Mouse (Mus musculus): ENCODE measurements around the gene S100a4. TPM values are rescaled to one million over a fixed set of nuclear protein-coding genes. Genes with fewer than 3 reads are reported as not detected.

Gene S100a4
- polyA plus RNA-seq, 1 experiment from 2014 or later = not detected

DNA sequence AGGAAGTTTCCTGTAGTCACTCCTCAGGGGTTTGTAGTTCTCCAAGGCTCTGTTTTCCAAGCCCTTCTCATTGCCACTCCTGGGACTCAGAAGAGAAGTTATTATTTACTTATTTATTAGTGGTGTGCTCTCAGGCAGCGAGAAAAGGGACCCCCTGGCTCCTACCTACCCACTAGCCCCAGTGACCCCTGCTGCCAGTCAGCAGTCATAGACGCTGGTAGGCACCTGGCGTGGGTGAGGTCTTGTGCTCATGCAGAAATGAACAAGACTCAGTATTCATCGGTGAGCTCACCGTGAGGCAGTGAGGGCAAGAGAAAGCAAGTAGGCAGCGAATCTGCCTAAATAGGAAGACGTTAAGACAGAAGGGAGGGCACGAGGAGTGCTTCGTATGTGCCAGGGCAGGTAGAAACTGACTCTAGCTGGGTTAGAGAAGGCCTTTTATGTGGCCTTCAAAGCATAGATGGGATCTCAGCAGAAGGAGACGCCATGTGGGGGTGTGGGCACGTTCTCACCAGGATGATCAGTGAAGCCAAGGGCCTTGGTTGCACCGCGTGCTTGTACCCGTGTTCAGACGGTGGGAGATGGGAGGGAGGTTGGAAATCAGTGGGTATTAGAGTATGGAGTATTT is 17.4 kb upstream of the S100a4 start:
- no peaks in the 10 kb centered on the region for H3K9me3 ChIP-seq
- no peak overlapping the region for H3K4me3 ChIP-seq
- H3K27ac ChIP-seq (replicated peaks) = no peak overlapping the region
- no peak overlapping the region for H3K4me2 ChIP-seq
- no peaks in the 10 kb centered on the region for H3K36me3 ChIP-seq
- WGBS = 87% methylated on average over 15 of the region's 15 CpGs
- H3K4me1 ChIP-seq (replicated peaks) = no peaks in the 10 kb centered on the region
- ATAC-seq (ENCODE audit: low read depth) = no peak
- H3K9ac ChIP-seq = no peak overlapping the region
- no peaks in the 10 kb centered on the region for H3K27me3 ChIP-seq

DNA sequence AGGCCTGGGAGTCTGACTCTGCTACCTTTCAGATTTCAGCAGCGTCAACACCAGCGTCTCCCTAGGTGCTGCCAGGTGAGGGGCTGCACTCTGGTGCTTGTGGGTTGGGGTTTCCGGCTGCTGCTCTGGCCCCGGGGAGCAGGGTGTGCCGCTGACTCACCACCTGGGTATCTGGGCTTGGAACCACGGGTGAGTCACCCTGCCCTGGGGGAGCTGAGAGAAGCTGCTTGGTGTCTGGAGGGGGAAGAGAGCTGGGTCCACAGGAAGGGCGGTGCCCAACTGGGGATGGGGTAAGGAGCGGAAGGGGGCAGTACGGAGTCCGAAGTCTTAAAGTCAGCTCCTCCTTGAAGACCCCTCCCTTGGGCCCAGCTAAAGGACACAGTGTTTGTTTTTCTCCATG is 16.7 kb upstream of the S100a4 start:
- Histone ChIP-seq H3K4me1 (replicated peaks) (no peaks in the 10 kb centered on the region), H3K9ac (no peak overlapping the region), H3K4me2 (no peak overlapping the region), H3K4me3 (no peak overlapping the region), H3K27ac (replicated peaks) (no peak overlapping the region), H3K27me3 (no peaks in the 10 kb centered on the region), H3K9me3 (no peaks in the 10 kb centered on the region), H3K36me3 (no peaks in the 10 kb centered on the region)
- no peak for ATAC-seq (ENCODE audit: low read depth)
- 77% methylated on average over 10 of the region's 10 CpGs for WGBS

DNA sequence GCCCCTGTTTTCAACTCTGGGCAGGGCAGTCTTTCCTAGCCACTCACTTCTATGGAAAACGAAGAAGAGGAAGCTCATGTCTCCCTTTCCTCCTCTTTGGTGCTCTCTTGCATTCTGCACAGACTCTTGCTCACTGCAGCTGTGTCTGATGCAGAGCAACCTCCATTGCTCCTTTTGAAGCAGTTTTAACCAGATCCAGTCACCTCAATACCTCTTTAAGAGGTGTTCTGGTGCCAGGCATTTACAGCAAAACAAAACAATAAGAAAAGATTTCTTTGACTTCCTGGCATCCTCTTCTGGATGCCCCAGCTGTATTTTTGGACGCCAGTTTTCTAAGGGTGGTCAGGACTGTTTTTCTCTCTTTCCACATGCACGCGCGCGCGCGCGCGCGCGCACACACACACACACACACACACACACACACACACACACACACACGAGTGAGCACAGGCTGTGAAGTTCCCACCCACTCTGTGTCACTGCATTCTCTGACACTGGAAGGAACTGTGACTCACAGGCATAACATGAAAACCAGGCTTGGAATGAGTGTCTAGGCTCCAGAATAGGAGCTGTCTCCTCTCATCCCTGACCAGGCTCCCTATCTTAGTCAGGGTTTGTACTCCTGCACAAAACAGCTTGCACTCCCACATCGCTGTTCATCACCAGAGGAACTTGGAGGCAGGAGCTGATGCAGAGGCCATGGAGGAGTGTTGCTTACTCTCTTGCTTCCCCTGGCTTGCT is 16.0 kb upstream of the S100a4 start:
- no peak for ATAC-seq (ENCODE audit: low read depth)
- H3K9ac ChIP-seq = no peak overlapping the region
- H3K9me3 ChIP-seq = no peaks in the 10 kb centered on the region
- H3K27me3 ChIP-seq = no peaks in the 10 kb centered on the region
- H3K4me2 ChIP-seq = no peak overlapping the region
- WGBS = 92% methylated on average over 14 of the region's 14 CpGs
- H3K27ac ChIP-seq (replicated peaks) = no peak overlapping the region
- H3K4me1 ChIP-seq (replicated peaks) = no peaks in the 10 kb centered on the region
- no peak overlapping the region for H3K4me3 ChIP-seq
- no peaks in the 10 kb centered on the region for H3K36me3 ChIP-seq

DNA sequence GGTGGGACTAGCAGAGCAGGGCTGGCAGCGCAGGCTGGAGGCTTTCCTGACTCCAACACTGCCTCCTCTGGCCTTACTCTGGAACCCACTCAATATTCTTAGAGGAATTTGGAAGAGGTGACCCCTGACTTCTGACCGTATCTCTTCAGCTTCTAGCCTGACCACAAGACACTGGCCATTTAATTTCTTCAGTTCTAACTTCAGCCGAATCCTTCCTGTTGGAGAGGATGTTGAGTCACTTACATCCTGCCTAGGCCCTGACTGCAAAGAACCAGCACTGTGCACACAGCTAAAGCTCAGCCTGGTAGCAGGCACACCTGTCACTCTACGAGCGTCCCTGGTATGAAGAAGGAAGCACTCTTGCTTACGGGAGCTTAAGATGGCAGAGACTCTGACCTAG is 14.2 kb upstream of the S100a4 start:
- no peaks in the 10 kb centered on the region for H3K27me3 ChIP-seq
- no peak overlapping the region for H3K27ac ChIP-seq (replicated peaks)
- no peak for ATAC-seq (ENCODE audit: low read depth)
- no peak overlapping the region for H3K4me3 ChIP-seq
- H3K4me2 ChIP-seq = no peak overlapping the region
- H3K4me1 ChIP-seq (replicated peaks) = no peaks in the 10 kb centered on the region
- WGBS = 86% methylated on average over 6 of the region's 6 CpGs
- H3K9me3 ChIP-seq = 0 out of 2 replicates have a peak, but pooled peaks cover 3% of the 10 kb centered on the region
- no peaks in the 10 kb centered on the region for H3K36me3 ChIP-seq
- H3K9ac ChIP-seq = no peak overlapping the region

DNA sequence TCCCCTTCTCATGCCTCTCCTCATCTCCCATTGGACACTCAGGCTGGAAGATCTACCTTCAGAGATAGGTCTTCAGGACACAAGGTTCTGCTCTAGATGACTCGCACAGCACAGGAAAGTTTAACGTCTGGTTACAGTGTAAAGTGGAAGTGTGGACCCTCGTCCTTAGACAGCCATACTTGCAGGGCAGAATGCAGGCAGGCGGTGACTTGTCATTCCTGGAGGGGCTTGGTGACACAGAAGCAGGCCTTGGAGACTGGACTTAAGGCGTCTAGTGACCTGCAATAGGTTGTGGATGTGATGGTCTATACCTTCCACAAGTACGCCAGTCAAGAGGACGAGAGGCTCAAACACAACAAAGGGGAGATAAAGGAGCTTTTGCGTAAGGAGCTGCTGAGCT is 13.6 kb upstream of the S100a4 start, which contains the start of gene S100a2:
Gene S100a2 (plus strand): TSS at position 301 of the 400 bp plus-strand sequence.
- no peak within 1 kb of the TSS for H3K9ac ChIP-seq
- no peak within 1 kb of the TSS for H3K4me3 ChIP-seq
- H3K27ac ChIP-seq (replicated peaks) = no peak within 1 kb of the TSS
- no peaks in the 10 kb centered on the region for H3K36me3 ChIP-seq
- H3K4me2 ChIP-seq = no peak within 1 kb of the TSS
- H3K4me1 ChIP-seq (replicated peaks) = no peaks in the 10 kb centered on the region
- 89% methylated on average over 8 of the region's 8 CpGs for WGBS
- H3K9me3 ChIP-seq = 0 out of 2 replicates have a peak, but pooled peaks cover 3% of the 10 kb centered on the region
- H3K27me3 ChIP-seq = no peaks in the 10 kb centered on the region
- ATAC-seq (ENCODE audit: low read depth) = no peak

DNA sequence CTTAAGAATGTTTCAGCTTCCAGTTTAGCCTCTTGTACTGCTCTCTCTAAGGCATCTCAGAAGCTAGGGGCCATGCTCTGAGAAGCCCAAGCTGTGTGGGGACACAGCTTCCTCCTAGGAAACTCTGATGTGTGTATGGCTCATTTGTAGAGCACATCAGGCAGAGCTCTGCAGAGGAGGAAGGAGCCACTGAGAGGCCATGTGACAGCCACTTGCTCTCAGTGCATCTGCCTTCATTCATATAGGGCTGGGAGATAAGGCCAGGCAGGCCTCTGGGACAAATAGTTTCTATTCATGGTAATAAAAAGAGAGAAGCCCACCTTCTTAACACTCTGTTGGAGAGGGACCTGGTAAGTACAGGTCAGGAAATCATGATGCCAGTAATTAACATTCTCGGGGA is 9.1 kb upstream of the S100a4 start:
- Histone ChIP-seq H3K4me2 (no peak overlapping the region), H3K36me3 (no peaks in the 10 kb centered on the region), H3K27ac (replicated peaks) (no peak overlapping the region), H3K9me3 (0 out of 2 replicates have a peak, but pooled peaks cover 3% of the 10 kb centered on the region), H3K4me3 (no peak overlapping the region), H3K27me3 (no peaks in the 10 kb centered on the region), H3K9ac (no peak overlapping the region), H3K4me1 (replicated peaks) (no peaks in the 10 kb centered on the region)
- no peak for ATAC-seq (ENCODE audit: low read depth)
- 68% methylated on average over 1 of the region's 1 CpGs for WGBS

DNA sequence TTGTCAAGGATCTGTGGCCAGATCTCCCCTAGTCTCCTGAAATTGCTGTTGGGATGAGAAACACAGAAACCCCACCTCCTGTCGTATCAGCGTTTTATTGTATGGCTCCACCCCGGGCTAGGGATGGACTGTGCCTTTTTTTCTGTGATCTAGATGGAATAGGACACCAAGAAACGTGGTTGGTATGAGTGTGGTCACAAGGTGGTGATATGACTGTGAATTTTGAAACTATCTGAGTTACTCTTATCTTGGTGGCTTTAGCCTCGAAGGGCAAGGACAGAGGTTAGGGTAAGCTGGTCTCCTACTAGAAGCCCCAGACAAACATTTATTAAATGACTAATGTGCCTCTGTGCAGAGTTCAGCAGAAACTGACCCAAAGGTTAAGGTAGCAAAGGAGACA is 8.0 kb upstream of the S100a4 start:
- Histone ChIP-seq H3K36me3 (no peaks in the 10 kb centered on the region), H3K27ac (replicated peaks) (no peak overlapping the region), H3K27me3 (no peaks in the 10 kb centered on the region), H3K9ac (no peak overlapping the region), H3K4me1 (replicated peaks) (no peaks in the 10 kb centered on the region), H3K9me3 (0 out of 2 replicates have a peak, but pooled peaks cover 3% of the 10 kb centered on the region), H3K4me3 (no peak overlapping the region), H3K4me2 (no peak overlapping the region)
- no peak for ATAC-seq (ENCODE audit: low read depth)
- WGBS = 74% methylated on average over 5 of the region's 5 CpGs

DNA sequence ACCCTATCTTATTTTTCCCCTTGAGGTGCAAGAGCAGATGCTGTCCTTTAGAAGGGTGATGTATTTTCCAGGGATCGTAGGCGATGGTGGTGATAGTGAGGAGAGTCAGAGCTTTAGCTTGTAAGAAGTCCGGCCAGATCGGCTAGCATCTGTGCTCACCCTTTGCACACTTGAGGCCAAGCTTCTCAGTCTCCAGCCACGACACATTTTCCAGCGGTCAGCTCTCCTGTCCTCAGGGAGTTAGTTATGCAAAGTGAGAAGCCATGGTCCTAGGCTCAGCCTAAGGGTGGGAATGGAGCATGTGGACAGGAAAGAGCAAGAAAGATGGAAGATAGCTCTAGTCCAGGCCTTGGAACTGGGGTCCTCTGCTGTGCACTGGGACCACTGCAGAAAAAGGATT is 6.8 kb upstream of the S100a4 start:
- Histone ChIP-seq H3K9ac (no peak overlapping the region), H3K4me1 (replicated peaks) (no peaks in the 10 kb centered on the region), H3K27ac (replicated peaks) (no peak overlapping the region), H3K4me2 (no peak overlapping the region), H3K27me3 (no peaks in the 10 kb centered on the region), H3K9me3 (0 out of 2 replicates have a peak, but pooled peaks cover 3% of the 10 kb centered on the region), H3K36me3 (no peaks in the 10 kb centered on the region), H3K4me3 (no peak overlapping the region)
- WGBS = 91% methylated on average over 6 of the region's 6 CpGs
- ATAC-seq (ENCODE audit: low read depth) = no peak

DNA sequence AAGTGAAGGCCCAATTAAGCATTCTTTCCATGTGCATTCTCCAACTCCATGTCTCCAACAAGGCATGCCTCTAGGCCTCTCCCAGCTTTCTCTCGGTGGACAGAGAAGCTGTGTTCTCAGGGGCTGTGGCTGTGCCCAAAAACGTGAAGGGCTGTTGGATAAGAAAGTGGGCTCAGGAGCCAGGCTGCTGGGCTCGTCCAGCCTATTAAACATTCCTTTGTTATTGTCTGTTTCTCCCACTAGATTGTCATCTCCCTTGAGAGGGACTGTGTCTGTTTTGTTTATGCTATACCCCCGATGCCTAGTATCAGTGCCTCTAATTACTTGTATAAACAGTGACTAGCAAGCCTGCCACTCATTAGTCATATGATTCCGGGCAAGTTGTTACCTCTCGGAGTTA is 5.8 kb upstream of the S100a4 start:
- Histone ChIP-seq H3K9ac (no peak overlapping the region), H3K27ac (replicated peaks) (no peak overlapping the region), H3K9me3 (0 out of 2 replicates have a peak, but pooled peaks cover 3% of the 10 kb centered on the region), H3K36me3 (no peaks in the 10 kb centered on the region), H3K27me3 (no peaks in the 10 kb centered on the region), H3K4me2 (no peak overlapping the region), H3K4me3 (no peak overlapping the region), H3K4me1 (replicated peaks) (no peaks in the 10 kb centered on the region)
- ATAC-seq (ENCODE audit: low read depth) = no peak
- WGBS = 64% methylated on average over 6 of the region's 6 CpGs

DNA sequence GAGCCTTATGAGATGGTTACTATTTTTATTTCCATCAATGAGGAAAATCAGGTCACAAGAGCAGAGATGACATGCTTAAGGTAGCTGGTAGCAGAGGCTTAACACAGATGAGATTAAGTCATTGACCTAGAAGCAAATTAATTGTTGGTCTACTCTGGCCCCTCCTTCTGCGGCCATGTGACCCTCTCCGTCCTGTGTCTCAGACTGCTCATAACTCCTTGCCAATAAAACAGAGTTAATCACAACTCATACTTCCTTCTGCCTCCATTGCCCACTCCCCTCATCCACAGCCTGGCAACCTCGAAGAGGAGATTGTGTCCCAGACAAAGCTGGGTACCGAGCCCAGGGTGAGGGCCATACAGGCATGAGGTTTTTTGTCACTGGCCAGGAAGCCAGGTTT is 5.4 kb upstream of the S100a4 start:
- Histone ChIP-seq H3K9me3 (0 out of 2 replicates have a peak, but pooled peaks cover 3% of the 10 kb centered on the region), H3K36me3 (no peaks in the 10 kb centered on the region), H3K4me1 (replicated peaks) (no peaks in the 10 kb centered on the region), H3K9ac (no peak overlapping the region), H3K4me3 (no peak overlapping the region), H3K4me2 (no peak overlapping the region), H3K27ac (replicated peaks) (no peak overlapping the region), H3K27me3 (no peaks in the 10 kb centered on the region)
- ATAC-seq (ENCODE audit: low read depth) = no peak
- WGBS = 90% methylated on average over 4 of the region's 4 CpGs

DNA sequence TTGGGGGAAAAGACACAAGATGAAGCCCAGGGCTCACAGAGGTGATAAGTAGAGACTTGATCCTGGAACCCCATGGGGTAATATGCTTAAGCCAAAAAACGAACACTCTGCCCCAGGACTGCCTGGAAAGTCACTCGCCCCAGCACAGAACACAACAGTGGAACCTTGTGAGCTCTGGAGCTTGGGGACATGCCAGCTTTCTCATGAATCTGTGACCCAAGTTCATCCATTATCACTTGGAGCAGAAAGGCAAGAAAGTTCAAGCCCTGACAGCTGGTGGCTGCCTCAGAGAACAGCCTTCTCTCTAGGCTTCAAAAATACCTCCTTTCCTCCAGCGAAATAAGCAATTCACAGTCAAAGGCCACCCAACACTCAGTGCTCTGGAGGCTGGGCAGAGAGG is 4.2 kb upstream of the S100a4 start:
- no peak overlapping the region for H3K4me3 ChIP-seq
- ATAC-seq (ENCODE audit: low read depth) = no peak
- peaks cover 3% of the 10 kb centered on the region for H3K4me1 ChIP-seq (replicated peaks)
- WGBS = 67% methylated on average over 3 of the region's 3 CpGs
- no peaks in the 10 kb centered on the region for H3K27me3 ChIP-seq
- H3K27ac ChIP-seq (replicated peaks) = no peak overlapping the region
- H3K36me3 ChIP-seq = no peaks in the 10 kb centered on the region
- no peak overlapping the region for H3K4me2 ChIP-seq
- no peak overlapping the region for H3K9ac ChIP-seq
- no peaks in the 10 kb centered on the region for H3K9me3 ChIP-seq

DNA sequence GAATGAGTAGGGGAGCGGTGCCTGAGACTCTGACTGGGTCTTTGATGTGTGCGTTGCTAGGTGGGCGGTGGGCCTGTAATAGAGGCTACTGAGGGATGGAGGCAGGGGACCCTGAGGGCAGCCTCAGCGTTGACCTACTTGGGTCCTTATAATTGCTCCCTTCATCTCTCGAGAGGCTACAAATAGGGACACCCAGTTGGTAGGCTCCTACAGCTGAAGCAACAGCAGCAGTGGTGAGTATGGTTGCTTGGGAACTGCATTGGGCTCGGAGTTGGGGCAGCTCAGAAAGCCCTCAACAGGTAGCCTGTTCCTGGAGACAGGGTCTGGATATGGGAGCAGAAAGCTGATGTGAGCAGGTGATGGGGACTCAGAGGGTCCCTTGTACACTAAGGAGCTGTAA is 3.5 kb upstream of the S100a4 start:
- Histone ChIP-seq H3K4me2 (no peak overlapping the region), H3K4me1 (replicated peaks) (peaks cover 9% of the 10 kb centered on the region), H3K9me3 (no peaks in the 10 kb centered on the region), H3K36me3 (no peaks in the 10 kb centered on the region), H3K9ac (no peak overlapping the region), H3K27ac (replicated peaks) (no peak overlapping the region), H3K27me3 (no peaks in the 10 kb centered on the region), H3K4me3 (no peak overlapping the region)
- 77% methylated on average over 6 of the region's 6 CpGs for WGBS
- ATAC-seq (ENCODE audit: low read depth) = no peak
